Mouse (Mus musculus) 3134 (cell line): Measurements from ENCODE around the gene Casp3.

Experiments used
- DNase-seq: peaks from one replicate; pipeline ENCODE4 v3.0.0-alpha.2; 2011; ENCODE audit warnings: low spot score; ENCODE audit not compliant: insufficient read length; ENCODE audit errors: extremely low read depth

Gene Casp3

DNA sequence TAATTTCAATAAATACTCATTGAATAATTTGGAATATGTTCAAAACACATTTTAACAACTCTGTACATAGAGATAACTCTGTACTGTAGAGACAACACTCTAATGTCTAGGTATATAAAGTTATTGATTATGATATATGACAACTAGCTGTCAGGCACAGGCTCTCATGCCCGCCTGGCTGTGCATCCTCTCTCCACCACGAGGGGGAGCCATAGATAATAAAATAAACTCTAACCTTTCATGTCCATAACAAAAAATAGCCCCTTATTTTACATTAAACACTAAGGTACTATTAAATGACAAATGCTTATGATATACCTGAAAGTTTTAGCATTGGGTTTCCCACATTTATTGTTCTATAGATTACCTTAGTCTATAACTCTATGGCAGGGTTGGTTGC is 54.4 kb downstream of the Casp3 start:
- DNase-seq: no peak

DNA sequence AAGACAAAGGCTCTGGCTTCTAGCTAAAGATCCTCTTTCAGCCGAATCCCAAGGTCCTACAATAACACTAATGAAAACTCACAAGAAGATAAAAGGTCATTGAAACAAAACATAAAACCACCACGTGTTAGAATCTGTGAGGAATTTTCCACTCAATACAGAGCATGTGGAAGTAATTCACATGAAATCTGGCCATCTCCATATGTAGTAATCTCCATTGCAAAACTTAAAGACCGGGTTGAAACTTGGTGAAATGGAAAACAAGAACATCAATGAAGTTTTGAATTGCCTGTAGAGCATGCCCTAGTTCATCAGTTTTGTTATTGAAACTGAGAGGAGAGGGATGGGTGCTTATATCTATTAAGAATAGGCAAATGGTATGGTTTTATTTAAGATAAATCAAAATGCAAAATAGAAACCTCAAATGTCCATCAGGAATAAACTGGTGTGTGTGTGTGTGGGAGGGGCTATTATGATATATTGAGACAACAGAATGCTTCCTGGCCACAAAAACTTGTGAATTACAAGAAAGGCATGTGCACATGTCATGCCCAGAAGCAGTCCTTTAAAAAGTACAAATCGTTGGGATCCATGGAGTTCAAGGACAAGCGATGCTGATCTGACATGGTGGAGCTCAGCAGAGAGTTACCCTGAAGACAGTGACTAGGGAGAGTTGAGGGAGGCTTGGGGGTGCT is 63.7 kb downstream of the Casp3 start:
- DNase-seq: no peak

DNA sequence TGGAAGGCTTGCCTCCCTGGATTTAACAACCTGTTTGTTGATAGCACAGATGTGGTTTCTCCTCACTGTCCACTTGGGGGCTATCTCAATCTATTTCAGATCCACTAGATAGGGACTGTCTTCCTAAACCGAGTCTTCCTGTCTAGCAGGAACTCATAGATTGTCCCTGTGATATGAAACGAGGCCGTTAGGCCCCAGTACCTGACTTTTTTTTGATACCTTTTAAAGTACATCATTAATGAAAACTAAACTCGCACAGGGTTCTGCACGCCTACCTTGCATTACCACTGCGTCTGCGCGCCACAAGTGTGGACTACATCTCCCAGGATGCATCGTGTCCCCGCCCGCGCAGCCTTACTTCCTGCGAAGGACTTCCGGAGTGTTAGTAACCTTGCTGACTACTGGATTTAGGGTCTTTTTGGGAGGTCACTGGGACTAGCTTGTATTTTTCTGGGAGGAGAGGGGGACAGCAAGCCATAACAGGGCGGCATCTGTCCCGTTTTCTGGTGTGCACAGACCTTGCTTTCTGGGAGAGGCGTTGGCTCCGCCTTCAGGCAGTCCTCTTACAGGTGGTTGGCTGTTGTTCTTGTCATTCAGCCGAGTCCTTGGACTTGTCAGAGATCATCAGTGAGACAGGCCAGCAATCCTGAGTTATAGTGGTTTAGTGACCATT is 69.7 kb downstream of the Casp3 start:
- peak; percentile 85 for DNase-seq
